Mouse (Mus musculus): ENCODE measurements around the gene Fbxw7.

DNA sequence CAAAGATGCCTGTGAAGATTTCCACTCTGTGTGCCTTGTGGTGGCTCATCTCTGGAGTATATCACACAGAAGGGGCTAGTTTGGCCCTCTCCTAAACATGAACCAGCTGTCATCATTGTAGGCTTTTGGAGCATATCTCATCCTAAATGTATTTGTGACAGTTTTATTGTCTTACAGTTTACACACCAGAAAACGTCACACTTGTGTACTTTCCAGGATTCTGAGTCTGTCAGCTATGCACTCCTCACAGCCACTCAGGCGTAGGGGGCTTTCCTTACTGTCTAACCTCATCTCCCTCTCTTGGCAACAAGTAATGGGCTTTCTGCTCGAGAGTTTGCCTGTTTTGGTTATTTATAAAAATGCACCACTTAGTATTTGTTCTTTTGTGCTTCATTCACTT lies 50.6 kb downstream of the Fbxw7 start:
- TF ChIP-seq POLR2A (IDR thresholded peaks at IDR 0.05; ENCODE audit: borderline replicate concordance, low read depth, low read length) (no peak), CTCF (IDR thresholded peaks at IDR 0.05; ENCODE audit: low read depth, low read length) (no peak)
